Mouse (Mus musculus) right cerebral cortex, adult 2 months (tissue): ENCODE data around the gene Gm26938.
A peak's percentile ranks its signal among the peaks of the same experiment; 100 is the strongest.

ENCODE experiments used
- DNase-seq, 2 experiments: peaks; one replicate each; pipeline ENCODE4 v3.0.0; 2021 to 2022; ENCODE audit warnings: low spot score in 2 of 2

The Gm26938 gene

DNA sequence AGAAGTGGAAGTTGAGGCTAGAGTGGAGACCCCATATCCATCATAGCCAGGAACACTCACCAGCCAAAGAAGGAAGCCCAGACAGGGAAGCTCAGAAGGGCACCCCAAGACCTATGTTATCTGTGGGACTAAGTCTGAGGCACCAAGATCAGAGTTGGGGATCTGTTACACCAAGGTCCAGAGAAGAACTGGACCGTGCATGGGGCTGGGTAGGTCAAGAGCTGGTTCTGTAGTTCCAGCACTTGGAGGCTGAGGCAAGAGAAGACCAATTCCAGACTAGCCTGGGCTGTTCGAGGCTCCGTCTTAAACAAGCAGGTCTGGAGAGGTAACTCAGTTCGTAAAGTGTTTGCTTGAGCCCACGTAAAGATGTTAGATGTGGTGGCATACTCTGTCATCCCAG lies 32.1 kb downstream of the Gm26938 start:
- DNase-seq = no peak

DNA sequence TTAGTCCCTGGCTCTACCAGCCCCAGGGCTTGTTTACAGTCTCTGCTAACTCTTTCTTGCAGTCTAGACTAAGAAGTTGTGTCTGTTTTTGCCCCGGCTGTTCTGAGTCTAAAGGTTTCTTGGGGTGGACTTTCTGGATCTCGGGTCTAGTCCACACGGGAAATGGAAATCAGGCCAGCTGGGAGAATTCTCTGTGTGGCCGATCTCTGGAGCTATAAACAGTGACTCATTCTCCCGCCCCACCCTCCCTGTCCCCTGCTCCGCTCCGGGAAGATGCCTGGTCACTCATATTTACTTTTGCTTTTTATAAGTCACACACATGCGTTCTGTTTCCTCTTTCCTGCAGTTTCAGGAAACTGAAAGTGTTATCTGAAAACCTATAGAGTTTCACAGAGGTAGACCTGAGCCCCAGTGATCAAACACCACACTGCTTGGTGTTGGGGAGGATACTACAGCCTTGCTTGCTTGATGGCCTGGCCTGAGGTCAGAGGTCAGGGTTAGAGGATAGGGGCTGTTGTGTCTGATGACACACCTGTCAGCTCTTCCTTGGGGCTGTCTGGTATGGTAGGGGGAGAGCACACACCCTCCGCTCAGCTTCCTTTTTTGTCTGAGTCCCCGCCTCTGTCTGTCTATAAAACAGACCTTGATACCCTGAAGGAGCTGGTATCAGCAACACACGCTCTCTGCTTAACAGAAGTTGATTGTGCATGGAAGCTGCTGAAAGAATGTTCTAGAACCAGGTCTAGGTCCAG lies 32.7 kb downstream of the Gm26938 start:
- DNase-seq = no peak

DNA sequence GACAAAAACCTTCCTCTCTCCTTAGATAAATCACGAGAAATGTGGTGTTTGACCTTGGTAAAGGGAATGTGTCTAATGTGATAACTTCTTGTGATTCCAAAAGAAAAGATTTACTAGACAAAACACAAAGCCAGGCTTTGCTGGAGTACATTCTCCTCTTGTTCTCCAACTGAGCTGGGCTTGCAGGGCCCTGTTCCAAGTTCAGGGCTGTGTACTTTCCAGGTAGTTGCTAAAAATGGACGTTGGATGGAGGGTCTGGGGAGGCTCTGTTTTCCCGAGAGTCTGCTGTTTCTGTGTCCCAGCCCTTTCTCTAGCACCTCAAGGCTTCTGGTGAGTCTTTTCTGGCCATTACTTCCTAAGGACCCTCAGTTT lies 33.3 kb downstream of the Gm26938 start:
- DNase-seq = no peak

DNA sequence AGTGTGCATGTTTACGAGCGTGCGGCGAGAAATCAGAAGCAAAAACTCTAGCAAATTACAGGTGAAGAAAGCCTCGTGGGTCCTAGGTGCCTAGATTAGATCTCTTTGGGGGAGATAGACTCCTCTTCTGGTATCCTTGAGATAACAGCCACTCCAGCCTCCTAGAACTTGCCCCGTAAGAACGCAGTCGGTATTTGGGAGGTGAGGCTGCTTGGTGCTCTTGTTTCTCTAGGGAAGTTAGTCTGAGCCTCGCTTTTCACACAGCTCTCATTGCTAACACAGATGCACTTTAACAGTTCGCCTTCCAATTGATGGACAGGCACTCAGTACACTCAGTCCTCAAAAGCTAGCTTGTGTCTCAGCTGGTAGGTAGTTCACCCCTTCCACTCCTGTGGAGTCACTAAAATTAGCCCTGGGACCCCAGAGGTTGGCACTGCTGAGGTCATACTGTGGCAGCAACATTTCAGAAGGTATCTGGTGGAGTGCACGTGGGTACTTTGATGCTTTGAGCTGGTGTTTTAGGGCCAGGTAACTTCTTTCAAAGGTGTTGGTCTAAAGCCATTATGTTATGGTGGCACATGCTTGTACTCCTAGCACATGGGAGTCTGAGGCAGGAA lies 33.9 kb downstream of the Gm26938 start:
- DNase-seq = no peak

DNA sequence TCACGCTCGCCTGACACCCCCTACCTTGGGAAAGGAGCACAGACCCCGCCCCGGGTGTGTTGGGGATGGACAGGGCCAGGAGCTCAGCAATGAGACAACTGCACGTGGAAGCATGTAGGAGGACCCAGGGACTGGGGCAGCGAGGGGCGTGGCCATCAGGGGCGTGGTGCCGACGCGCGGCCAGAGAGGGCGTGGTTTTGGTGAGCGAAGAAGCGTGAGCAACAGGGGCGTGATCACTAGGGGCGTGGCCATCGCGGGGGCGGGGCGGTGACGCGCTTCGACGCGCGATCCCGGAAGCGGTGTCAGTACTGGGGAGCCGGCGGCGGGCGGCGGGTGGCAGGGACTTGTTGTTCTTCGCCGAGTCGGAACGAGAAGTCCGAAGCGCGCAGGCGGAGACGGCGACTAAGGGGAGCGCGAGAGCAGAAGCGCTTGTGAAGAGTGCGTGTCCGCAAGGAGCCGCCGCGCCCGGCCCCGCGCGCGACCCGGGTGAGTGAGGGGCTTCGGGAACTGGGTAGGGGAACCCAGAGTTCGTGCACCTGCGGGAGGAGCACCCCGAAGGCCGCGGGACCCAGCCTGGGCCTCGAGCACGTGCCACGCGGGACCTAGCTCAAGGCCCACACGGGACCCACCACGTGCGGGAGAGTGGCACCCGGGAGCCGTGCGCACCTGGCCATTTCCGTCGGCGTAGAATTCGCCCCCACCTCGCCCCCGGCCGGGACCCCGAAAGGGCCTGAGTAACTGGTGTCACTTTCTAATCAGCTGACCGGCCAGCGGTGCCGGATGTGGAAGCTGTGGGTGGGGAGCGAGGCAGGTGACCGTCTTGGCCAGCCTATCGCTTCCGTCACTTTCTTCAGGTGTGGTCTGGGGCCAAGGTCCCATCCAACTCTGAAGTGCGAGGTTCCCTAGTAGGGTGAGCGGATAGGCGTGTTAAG lies 34.7 kb downstream of the Gm26938 start, which contains the start of gene Mafk:
Mafk (plus strand) TSS at position 287 of the 932 bp plus-strand sequence.
- peak; percentile 91 to 92 for DNase-seq

DNA sequence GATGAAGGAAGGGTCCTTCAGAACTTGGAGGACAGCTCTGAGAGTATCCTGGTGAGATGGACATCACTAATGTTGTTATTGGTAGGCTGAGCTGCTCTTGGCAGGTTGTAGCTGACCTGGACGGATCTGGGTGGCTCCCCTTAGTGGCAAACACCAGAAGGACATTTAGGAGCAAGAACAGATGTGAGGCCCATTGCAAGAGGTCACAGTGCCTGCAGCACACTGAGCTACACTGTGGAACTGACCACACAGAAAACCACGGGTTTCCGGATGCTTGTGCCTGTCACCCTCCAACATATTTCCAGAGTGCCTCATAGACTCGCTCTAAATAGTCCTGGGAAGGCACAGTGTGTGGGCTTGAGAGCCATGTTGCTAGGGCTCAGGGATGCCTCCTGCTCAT lies 36.7 kb downstream of the Gm26938 start:
- DNase-seq = no peak

DNA sequence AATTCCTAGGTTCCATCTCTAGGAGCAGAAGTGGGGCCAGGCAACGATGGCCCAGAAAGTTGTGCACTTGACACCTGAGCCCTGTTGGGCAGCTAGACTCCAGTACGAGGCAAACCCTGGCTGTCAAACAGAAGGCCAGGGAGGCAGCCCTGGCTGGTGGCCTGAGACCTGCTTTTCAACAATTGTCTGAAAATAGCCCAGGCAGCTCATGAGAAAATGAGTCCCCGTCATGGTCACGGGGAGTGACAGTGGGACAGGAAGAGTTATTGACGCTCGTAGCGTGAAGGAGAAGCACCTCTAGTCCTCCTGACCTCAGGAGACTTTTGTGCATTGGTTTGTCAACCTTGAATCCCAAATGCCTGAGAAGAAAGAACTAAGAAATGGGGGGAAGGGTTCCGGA lies 44.8 kb downstream of the Gm26938 start:
- no peak for DNase-seq

DNA sequence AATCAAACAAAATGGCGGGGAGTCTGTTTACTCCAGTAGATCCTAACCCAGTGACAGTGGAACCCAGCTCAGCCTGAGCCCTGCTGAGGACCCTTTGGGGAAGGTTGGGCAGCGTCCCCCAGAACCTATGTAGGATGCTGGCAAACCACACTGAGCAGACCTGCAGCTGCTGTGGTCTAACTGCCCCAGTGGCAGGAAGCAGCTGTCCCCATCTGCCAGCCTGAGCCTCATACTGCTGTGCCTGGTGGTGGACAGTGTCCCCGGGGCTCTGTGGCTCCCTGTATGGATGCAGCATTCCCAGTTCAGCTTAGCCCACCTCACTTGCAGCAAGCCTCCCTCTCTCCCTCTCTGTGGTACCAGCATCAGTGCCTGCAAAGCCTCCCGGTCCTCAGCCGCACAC lies 49.2 kb downstream of the Gm26938 start:
- no peak for DNase-seq

DNA sequence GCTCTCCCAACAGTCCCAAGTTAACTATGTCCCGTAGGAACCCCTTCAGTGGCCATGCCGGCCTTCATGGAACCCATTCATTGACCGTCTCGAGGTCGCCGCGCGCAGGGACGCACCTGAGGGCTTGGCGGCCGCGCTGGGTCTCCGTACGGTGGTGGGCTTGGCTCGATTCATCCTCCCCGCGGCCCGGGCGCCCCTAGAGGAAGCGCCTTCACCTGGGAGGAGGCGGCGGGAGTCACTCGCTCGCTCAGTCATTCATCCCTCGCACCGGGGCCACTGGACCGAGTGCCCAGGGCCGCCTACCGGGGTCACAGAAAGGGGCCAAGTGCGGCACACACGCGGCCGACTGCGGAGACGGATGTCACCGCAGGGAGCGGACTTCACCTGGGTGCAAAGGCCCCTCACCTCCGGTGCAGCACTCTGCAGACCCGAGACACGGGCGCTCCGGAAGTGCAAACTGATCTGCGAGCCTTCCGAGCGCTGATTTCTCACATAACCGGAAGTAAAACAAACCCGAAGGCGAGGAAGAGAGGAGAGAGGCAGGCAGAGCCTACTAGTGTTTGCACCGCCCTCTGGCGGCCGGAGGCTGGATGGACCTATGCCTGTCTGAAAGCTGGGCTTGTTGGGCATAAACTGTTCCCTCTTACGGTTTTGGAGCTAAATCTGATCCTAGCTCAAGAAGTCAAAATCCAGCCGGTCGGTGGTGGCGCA lies 50.8 kb downstream of the Gm26938 start, which contains the start of gene Ints1:
Ints1 (minus strand) TSS at position 459 of the 711 bp plus-strand sequence.
- DNase-seq = peak; percentile 98 to 99

DNA sequence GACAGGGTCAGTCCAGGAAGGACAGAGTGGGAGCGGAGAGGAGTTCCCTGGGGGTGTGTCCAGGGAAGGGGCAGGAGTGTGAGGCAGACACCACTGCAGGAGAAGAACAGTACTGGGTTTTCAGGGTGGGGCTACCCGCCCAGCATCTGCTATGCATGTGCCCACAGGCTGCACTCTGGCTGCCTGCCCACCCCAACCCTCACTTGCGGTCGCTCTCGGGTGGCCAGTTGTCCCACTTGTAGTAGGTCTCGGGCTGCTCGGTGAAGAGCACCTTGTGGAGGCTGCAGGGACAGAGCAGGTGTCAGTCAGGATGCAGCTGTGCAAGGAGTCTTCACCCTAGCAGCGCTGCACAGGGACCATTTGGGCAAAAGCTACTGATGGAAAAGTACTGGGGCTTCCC lies 58.0 kb downstream of the Gm26938 start:
- DNase-seq = no peak

DNA sequence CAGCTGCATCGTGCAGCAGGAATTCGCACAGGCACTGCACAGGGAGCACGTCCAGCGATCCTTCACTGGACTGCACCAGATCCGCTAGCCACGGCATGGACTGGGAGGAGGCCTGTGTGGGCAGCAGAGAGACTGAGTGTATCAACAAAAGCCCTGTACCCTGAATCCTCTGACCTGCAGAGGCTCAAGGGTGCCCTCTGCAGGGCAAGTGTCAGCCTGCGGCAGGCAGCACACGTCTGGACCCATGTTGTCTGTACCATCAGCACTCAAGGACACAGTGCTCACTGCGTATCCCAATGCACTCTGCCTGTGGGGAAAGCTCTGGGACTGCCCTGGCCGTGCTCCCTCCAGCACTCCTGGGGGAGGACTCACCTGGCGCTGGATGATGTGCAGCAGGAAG lies 61.9 kb downstream of the Gm26938 start:
- no peak for DNase-seq

DNA sequence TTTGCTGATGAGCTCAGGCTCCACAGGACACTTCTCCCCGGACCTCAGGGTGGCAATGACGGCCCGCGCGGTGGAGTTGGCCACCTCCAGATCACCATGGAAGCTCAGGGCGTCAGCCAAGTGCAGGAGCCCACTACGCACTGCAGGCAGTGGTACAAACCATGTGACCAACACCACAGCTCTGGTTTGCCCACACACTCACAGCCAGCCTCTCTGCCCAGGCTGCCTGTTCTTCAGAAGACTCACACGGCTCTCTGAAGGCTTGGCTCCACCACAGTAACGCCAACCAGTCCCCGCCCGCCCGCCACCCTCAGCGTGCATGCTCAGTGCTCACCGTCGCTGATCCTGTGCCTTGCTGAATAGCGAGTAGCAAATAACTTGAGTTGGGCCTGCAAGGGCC lies 68.1 kb downstream of the Gm26938 start:
- peak; percentile 73 to 77 for DNase-seq
